Mouse (Mus musculus): ENCODE measurements at regions not wholly inside any gene's neighbourhood (a gene's known extent, or its start where the extent isn't known, plus 50 kb on each side); places are given as distances from the start of the nearest gene placed in this dataset.

- dilution Hi-C loops (cut with MboI; ENCODE audit: extremely low pct_ligation_motif_present, extremely low pct_unique_long_range_greater_than_20kb, low sequenced_read_pairs) = no loop called here
- TF ChIP-seq MXI1 (IDR thresholded peaks at IDR 0.05; ENCODE audit: low read depth, low read length) (no peak), BHLHE40 (IDR thresholded peaks at IDR 0.05; ENCODE audit: low read depth, low read length) (no peak), TBP (conservative IDR thresholded peaks at IDR 0.05; ENCODE audit: low read depth, low read length) (no peak), PAX5 (IDR thresholded peaks at IDR 0.05; ENCODE audit: low read length) (no peak), TCF12 (IDR thresholded peaks at IDR 0.05; ENCODE audit: low read depth, low read length) (no peak), ZKSCAN1 (IDR thresholded peaks at IDR 0.05; ENCODE audit: borderline replicate concordance, low read depth, low read length) (no peak)
- no peak overlapping the region for H3K27ac ChIP-seq (ENCODE audit: insufficient read depth, low read depth)
Observed at GRCm38 (mm10) chr9:32937391-32937790, 301.4 kb downstream of the Ets1 start.

GRCm38 (mm10) chr9:32938857-32939256, 302.8 kb downstream of the Ets1 start:
- in situ Hi-C loops (cut with MboI; ENCODE audit: low pct_ligation_motif_present, low pct_unique_long_range_greater_than_20kb, low sequenced_read_pairs) (loop anchor here (25.0 kb wide), 1 partner anchor 227 kb away; no protein-coding TSS in a partner anchor), dilution Hi-C loops (cut with MboI; ENCODE audit: extremely low pct_ligation_motif_present, extremely low pct_unique_long_range_greater_than_20kb, low sequenced_read_pairs) (no loop called here)
- H3K27ac ChIP-seq (ENCODE audit: insufficient read depth, low read depth) = no peak overlapping the region

More at GRCm38 (mm10) chr9:32937391-32937790, 301.4 kb downstream of the Ets1 start:
- H3K27me3 ChIP-seq (replicated peaks) = no peaks in the 10 kb centered on the region
- peaks cover 3 to 21% of the 10 kb centered on the region in 2 experiments; a peak in 3 of 4 replicates for H3K4me1 ChIP-seq (ENCODE audit: control insufficient read depth in 1 of 2, insufficient read depth in 2 of 2)
- H3K79me2 ChIP-seq (replicated peaks; ENCODE audit: control insufficient read depth, extremely low read depth, insufficient read depth, poor library complexity, severe bottlenecking) = no peaks in the 10 kb centered on the region
- no peak for DNase-seq (ENCODE audit: extremely low read depth)
- in situ Hi-C loops (cut with MboI; ENCODE audit: low pct_ligation_motif_present, low pct_unique_long_range_greater_than_20kb, low sequenced_read_pairs) = loop anchor here (25.0 kb wide), 1 partner anchor 225 kb away; no protein-coding TSS in a partner anchor
- H3K9ac ChIP-seq (ENCODE audit: insufficient read depth, low read depth) = no peak overlapping the region
- no peak overlapping the region for H3K4me3 ChIP-seq (replicated peaks in 1 of 3; ENCODE audit: low read depth in 2 of 3, low read length in 2 of 3, poor library complexity in 1 of 3)
- peak overlapping the region; percentile 31; the same call in 1 of the 2 replicates for H3K4me2 ChIP-seq (ENCODE audit: insufficient read depth, low read depth, poor library complexity, severe bottlenecking)
- H3K9me3 ChIP-seq (replicated peaks; ENCODE audit: low read length) = no peaks in the 10 kb centered on the region
- H3K36me3 ChIP-seq (replicated peaks in 1 of 2; ENCODE audit: control insufficient read depth in 1 of 2, insufficient read depth in 1 of 2, low read length in 1 of 2) = no peaks in the 10 kb centered on the region

GRCm38 (mm10) chr9:32939626-32940025, 303.6 kb downstream of the Ets1 start:
- Histone ChIP-seq H3K36me3 (replicated peaks in 1 of 2; ENCODE audit: control insufficient read depth in 1 of 2, insufficient read depth in 1 of 2, low read length in 1 of 2) (no peaks in the 10 kb centered on the region), H3K4me3 (replicated peaks in 1 of 3; ENCODE audit: low read depth in 2 of 3, low read length in 2 of 3, poor library complexity in 1 of 3) (no peak overlapping the region), H3K9ac (ENCODE audit: insufficient read depth, low read depth) (0 out of 2 replicates have a peak overlapping the region, but pooled peaks have one; percentile 34), H3K4me1 (ENCODE audit: control insufficient read depth in 1 of 2, insufficient read depth in 2 of 2) (peaks cover 3 to 21% of the 10 kb centered on the region in 2 experiments; a peak in 3 of 4 replicates), H3K79me2 (replicated peaks; ENCODE audit: control insufficient read depth, extremely low read depth, insufficient read depth, poor library complexity, severe bottlenecking) (no peaks in the 10 kb centered on the region), H3K27me3 (replicated peaks) (no peaks in the 10 kb centered on the region), H3K27ac (ENCODE audit: insufficient read depth, low read depth) (no peak overlapping the region), H3K9me3 (replicated peaks; ENCODE audit: low read length) (no peaks in the 10 kb centered on the region), H3K4me2 (ENCODE audit: insufficient read depth, low read depth, poor library complexity, severe bottlenecking) (no peak overlapping the region)
- in situ Hi-C loops (cut with MboI; ENCODE audit: low pct_ligation_motif_present, low pct_unique_long_range_greater_than_20kb, low sequenced_read_pairs) (loop anchor here (5.0 to 25.0 kb wide), 3 partner anchors 227 to 542 kb away; no protein-coding TSS in a partner anchor), dilution Hi-C loops (cut with MboI; ENCODE audit: extremely low pct_ligation_motif_present, extremely low pct_unique_long_range_greater_than_20kb, low sequenced_read_pairs) (no loop called here)
- DNase-seq (ENCODE audit: extremely low read depth) = no peak
- TF ChIP-seq KAT2A (IDR thresholded peaks at IDR 0.05; ENCODE audit: insufficient replicate concordance, low read length) (no peak), MAZ (IDR thresholded peaks at IDR 0.05; ENCODE audit: low read depth, low read length) (no peak), TBP (conservative IDR thresholded peaks at IDR 0.05; ENCODE audit: low read depth, low read length) (no peak), SIN3A (IDR thresholded peaks at IDR 0.05; ENCODE audit: low read length) (no peak), JUND (conservative IDR thresholded peaks at IDR 0.05; ENCODE audit: low read depth, low read length) (no peak), PAX5 (IDR thresholded peaks at IDR 0.05; ENCODE audit: low read length) (no peak), MAX (IDR thresholded peaks at IDR 0.05; ENCODE audit: low read length) (no peak), CTCF (conservative IDR thresholded peaks at IDR 0.05 in 1 of 2, IDR thresholded peaks at IDR 0.05 in 1 of 2; ENCODE audit: low read depth in 2 of 2, low read length in 2 of 2) (no peak), ETS1 (conservative IDR thresholded peaks at IDR 0.05; ENCODE audit: low read depth, low read length) (no peak), POLR2AphosphoS2 (IDR thresholded peaks at IDR 0.05; ENCODE audit: low read depth, low read length) (no peak), E2F4 (IDR thresholded peaks at IDR 0.05; ENCODE audit: insufficient replicate concordance, low read depth, low read length) (no peak), MEF2A (IDR thresholded peaks at IDR 0.05; ENCODE audit: borderline replicate concordance, low read depth, low read length) (no peak), USF1 (IDR thresholded peaks at IDR 0.05; ENCODE audit: low read depth, low read length) (no peak), ZC3H11A (IDR thresholded peaks at IDR 0.05; ENCODE audit: low read depth, low read length) (no peak), NRF1 (IDR thresholded peaks at IDR 0.05; ENCODE audit: low read depth, low read length) (no peak), ZNF384 (IDR thresholded peaks at IDR 0.05; ENCODE audit: low read depth, low read length) (no peak), ELF1 (IDR thresholded peaks at IDR 0.05; ENCODE audit: low read depth, low read length) (no peak), MYC (IDR thresholded peaks at IDR 0.05; ENCODE audit: low read depth, low read length) (no peak), RAD21 (IDR thresholded peaks at IDR 0.05; ENCODE audit: low read depth, low read length) (no peak), HCFC1 (IDR thresholded peaks at IDR 0.05; ENCODE audit: low read depth, low read length) (no peak)

More at GRCm38 (mm10) chr9:32938857-32939256, 302.8 kb downstream of the Ets1 start:
- no peak overlapping the region for H3K4me2 ChIP-seq (ENCODE audit: insufficient read depth, low read depth, poor library complexity, severe bottlenecking)
- no peak overlapping the region for H3K9ac ChIP-seq (ENCODE audit: insufficient read depth, low read depth)
- no peaks in the 10 kb centered on the region for H3K9me3 ChIP-seq (replicated peaks; ENCODE audit: low read length)
- H3K4me3 ChIP-seq (replicated peaks in 1 of 3; ENCODE audit: low read depth in 2 of 3, low read length in 2 of 3, poor library complexity in 1 of 3) = no peak overlapping the region
- no peaks in the 10 kb centered on the region for H3K27me3 ChIP-seq (replicated peaks)
- H3K36me3 ChIP-seq (replicated peaks in 1 of 2; ENCODE audit: control insufficient read depth in 1 of 2, insufficient read depth in 1 of 2, low read length in 1 of 2) = no peaks in the 10 kb centered on the region
- no peak for TF ChIP-seq ZKSCAN1 (IDR thresholded peaks at IDR 0.05; ENCODE audit: borderline replicate concordance, low read depth, low read length)
- no peak for TF ChIP-seq TCF12 (IDR thresholded peaks at IDR 0.05; ENCODE audit: low read depth, low read length)
- no peak for TF ChIP-seq ZC3H11A (IDR thresholded peaks at IDR 0.05; ENCODE audit: low read depth, low read length)
- peaks cover 3 to 21% of the 10 kb centered on the region in 2 experiments; a peak in 3 of 4 replicates for H3K4me1 ChIP-seq (ENCODE audit: control insufficient read depth in 1 of 2, insufficient read depth in 2 of 2)
- no peak for DNase-seq (ENCODE audit: extremely low read depth)
- no peaks in the 10 kb centered on the region for H3K79me2 ChIP-seq (replicated peaks; ENCODE audit: control insufficient read depth, extremely low read depth, insufficient read depth, poor library complexity, severe bottlenecking)
